Mouse (Mus musculus): ENCODE results near the gene Tm2d1. TPM values are rescaled to one million over a fixed set of nuclear protein-coding genes. Genes with fewer than 3 reads are reported as not detected.

Gene Tm2d1
- polyA plus RNA-seq, 1 experiment = 39.7 TPM

- no peaks in the 10 kb centered on the region for H3K4me1 ChIP-seq (ENCODE audit: control insufficient read depth, insufficient read depth, low read length)
- H3K9me3 ChIP-seq (replicated peaks; ENCODE audit: control insufficient read depth, insufficient read depth, low read length, poor library complexity, severe bottlenecking) = no peaks in the 10 kb centered on the region
- no peak overlapping the region for H3K4me3 ChIP-seq (ENCODE audit: low read depth, low read length)
- no peak overlapping the region for H3K9ac ChIP-seq (ENCODE audit: low read depth, poor library complexity, severe bottlenecking)
- no peaks in the 10 kb centered on the region for H3K27me3 ChIP-seq (ENCODE audit: control insufficient read depth, insufficient read depth, low read length, poor library complexity, severe bottlenecking)
- no peak for TF ChIP-seq POLR2A (IDR thresholded peaks at IDR 0.05; ENCODE audit: insufficient read depth, low read length)
- no peak for TF ChIP-seq EP300 (IDR thresholded peaks at IDR 0.05; ENCODE audit: insufficient read depth, low read depth, low read length)
- no peak for TF ChIP-seq CTCF (IDR thresholded peaks at IDR 0.05; ENCODE audit: low read depth, low read length)
- no peak overlapping the region for H3K27ac ChIP-seq (ENCODE audit: insufficient read depth, low read length)
- no peaks in the 10 kb centered on the region for H3K36me3 ChIP-seq (ENCODE audit: control insufficient read depth, insufficient read depth, low read length, poor library complexity, severe bottlenecking)
Measured at GRCm38 (mm10) chr4:98338636-98339630, 44.2 kb downstream of the Tm2d1 start.

DNA sequence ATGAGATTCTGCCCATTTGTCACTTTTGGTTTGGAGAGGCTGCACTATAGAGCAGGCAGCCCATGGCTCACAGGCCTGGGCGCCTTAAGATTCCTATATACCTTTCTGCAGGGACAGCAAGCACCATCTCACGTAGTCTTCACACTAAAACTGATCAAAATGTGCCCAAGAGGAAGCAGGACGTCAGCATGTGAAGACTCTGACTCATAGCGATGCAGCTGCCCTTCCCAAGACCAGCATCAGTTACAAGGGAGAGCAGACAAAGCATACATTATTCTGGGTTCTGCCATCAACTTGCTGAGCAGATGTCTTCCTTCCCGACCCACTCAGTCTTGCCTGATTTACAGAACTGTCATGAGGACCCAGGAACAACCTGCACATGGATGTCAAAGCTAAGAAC, 45.9 kb downstream of the Tm2d1 start:
- H3K4me1 ChIP-seq (ENCODE audit: control insufficient read depth, insufficient read depth, low read length) = no peaks in the 10 kb centered on the region
- no peak for TF ChIP-seq EP300 (IDR thresholded peaks at IDR 0.05; ENCODE audit: insufficient read depth, low read depth, low read length)
- TF ChIP-seq CTCF (IDR thresholded peaks at IDR 0.05; ENCODE audit: low read depth, low read length) = no peak
- TF ChIP-seq POLR2A (IDR thresholded peaks at IDR 0.05; ENCODE audit: insufficient read depth, low read length) = no peak
- no peaks in the 10 kb centered on the region for H3K27me3 ChIP-seq (ENCODE audit: control insufficient read depth, insufficient read depth, low read length, poor library complexity, severe bottlenecking)
- H3K27ac ChIP-seq (ENCODE audit: insufficient read depth, low read length) = no peak overlapping the region
- H3K9me3 ChIP-seq (replicated peaks; ENCODE audit: control insufficient read depth, insufficient read depth, low read length, poor library complexity, severe bottlenecking) = no peaks in the 10 kb centered on the region
- H3K9ac ChIP-seq (ENCODE audit: low read depth, poor library complexity, severe bottlenecking) = no peak overlapping the region
- H3K36me3 ChIP-seq (ENCODE audit: control insufficient read depth, insufficient read depth, low read length, poor library complexity, severe bottlenecking) = no peaks in the 10 kb centered on the region
- no peak overlapping the region for H3K4me3 ChIP-seq (ENCODE audit: low read depth, low read length)

DNA sequence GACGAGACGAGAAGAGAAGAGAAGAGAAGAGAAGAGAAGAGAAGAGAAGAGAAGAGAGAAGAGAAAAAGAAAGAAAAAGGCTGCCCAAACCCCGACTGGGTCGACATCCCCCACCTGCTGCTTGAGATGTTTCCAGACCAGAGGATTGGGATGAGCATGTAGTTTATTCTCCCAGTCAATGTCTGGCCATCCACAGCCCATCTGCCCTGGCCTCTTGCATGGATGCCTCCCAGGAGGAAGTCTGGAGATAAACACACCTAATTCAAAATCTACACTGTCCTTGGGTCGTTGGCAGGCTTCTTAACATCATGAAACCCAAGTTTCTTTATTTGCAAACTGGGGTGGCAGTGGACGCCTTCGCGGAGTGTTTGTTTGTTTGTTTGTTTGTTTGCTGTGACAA, 47.4 kb downstream of the Tm2d1 start:
- no peaks in the 10 kb centered on the region for H3K9me3 ChIP-seq (replicated peaks; ENCODE audit: control insufficient read depth, insufficient read depth, low read length, poor library complexity, severe bottlenecking)
- TF ChIP-seq CTCF (IDR thresholded peaks at IDR 0.05; ENCODE audit: low read depth, low read length) (no peak), EP300 (IDR thresholded peaks at IDR 0.05; ENCODE audit: insufficient read depth, low read depth, low read length) (no peak), POLR2A (IDR thresholded peaks at IDR 0.05; ENCODE audit: insufficient read depth, low read length) (no peak)

GRCm38 (mm10) chr4:98322223-98322622, 60.9 kb downstream of the Tm2d1 start:
- TF ChIP-seq EP300 (IDR thresholded peaks at IDR 0.05; ENCODE audit: insufficient read depth, low read depth, low read length) (peak; percentile 65; the same call in 1 of the 2 replicates), CTCF (IDR thresholded peaks at IDR 0.05; ENCODE audit: low read depth, low read length) (peak; percentile 93), POLR2A (IDR thresholded peaks at IDR 0.05; ENCODE audit: insufficient read depth, low read length) (no peak)
- Histone ChIP-seq H3K4me3 (ENCODE audit: low read depth, low read length) (peak overlapping the region; percentile 41), H3K4me1 (ENCODE audit: control insufficient read depth, insufficient read depth, low read length) (no peaks in the 10 kb centered on the region), H3K27me3 (ENCODE audit: control insufficient read depth, insufficient read depth, low read length, poor library complexity, severe bottlenecking) (no peaks in the 10 kb centered on the region; the same call in 1 of the 2 replicates), H3K9me3 (replicated peaks; ENCODE audit: control insufficient read depth, insufficient read depth, low read length, poor library complexity, severe bottlenecking) (no peaks in the 10 kb centered on the region), H3K36me3 (ENCODE audit: control insufficient read depth, insufficient read depth, low read length, poor library complexity, severe bottlenecking) (no peaks in the 10 kb centered on the region), H3K9ac (ENCODE audit: low read depth, poor library complexity, severe bottlenecking) (peak overlapping the region; percentile 50), H3K27ac (ENCODE audit: insufficient read depth, low read length) (no peak overlapping the region)

More for the DNA sequence above, 47.4 kb downstream of the Tm2d1 start:
- H3K4me3 ChIP-seq (ENCODE audit: low read depth, low read length) = no peak overlapping the region
- H3K27ac ChIP-seq (ENCODE audit: insufficient read depth, low read length) = no peak overlapping the region
- H3K9ac ChIP-seq (ENCODE audit: low read depth, poor library complexity, severe bottlenecking) = no peak overlapping the region
- H3K4me1 ChIP-seq (ENCODE audit: control insufficient read depth, insufficient read depth, low read length) = no peaks in the 10 kb centered on the region
- H3K27me3 ChIP-seq (ENCODE audit: control insufficient read depth, insufficient read depth, low read length, poor library complexity, severe bottlenecking) = no peaks in the 10 kb centered on the region
- no peaks in the 10 kb centered on the region for H3K36me3 ChIP-seq (ENCODE audit: control insufficient read depth, insufficient read depth, low read length, poor library complexity, severe bottlenecking)

DNA sequence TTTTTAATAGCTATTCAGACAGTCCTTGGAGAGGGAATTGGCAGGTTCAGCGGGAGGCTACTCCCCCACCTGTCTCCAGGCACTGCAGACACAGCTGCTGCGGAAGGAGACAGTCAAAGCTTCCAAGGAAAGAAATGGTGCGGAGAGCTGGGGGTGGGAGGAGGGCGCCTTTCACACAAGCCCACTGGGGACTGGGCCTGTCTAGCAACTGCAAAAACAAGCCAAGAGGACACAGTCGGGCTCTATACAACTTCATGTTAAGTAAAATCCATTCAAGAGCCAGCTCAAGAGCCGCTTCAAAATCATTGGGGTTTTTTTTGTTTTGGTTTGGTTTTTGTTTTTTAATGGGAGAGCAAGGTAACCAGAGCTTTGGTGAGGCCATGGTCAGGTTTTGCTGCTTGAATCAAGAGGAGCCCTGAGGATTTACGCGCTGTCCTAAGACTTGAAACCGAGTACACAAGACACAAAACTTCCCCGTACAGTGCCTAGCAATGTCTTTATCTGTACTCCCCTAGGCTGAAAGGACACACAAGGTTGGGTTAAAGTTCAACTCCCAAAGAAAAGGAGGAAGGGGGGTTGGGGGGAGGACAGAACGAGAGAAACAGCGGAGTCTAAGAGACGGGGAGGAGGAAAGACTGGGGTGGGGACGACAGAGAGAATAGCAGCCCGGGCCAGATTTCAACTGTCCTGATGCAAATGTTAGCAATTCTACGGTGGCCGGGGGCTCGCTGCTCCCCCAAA, 61.6 kb downstream of the Tm2d1 start:
- Histone ChIP-seq H3K27me3 (ENCODE audit: control insufficient read depth, insufficient read depth, low read length, poor library complexity, severe bottlenecking) (no peaks in the 10 kb centered on the region; the same call in 1 of the 2 replicates), H3K4me3 (ENCODE audit: low read depth, low read length) (peak overlapping the region; percentile 41), H3K9me3 (replicated peaks; ENCODE audit: control insufficient read depth, insufficient read depth, low read length, poor library complexity, severe bottlenecking) (no peaks in the 10 kb centered on the region), H3K36me3 (ENCODE audit: control insufficient read depth, insufficient read depth, low read length, poor library complexity, severe bottlenecking) (no peaks in the 10 kb centered on the region), H3K9ac (ENCODE audit: low read depth, poor library complexity, severe bottlenecking) (peak overlapping the region; percentile 50), H3K27ac (ENCODE audit: insufficient read depth, low read length) (no peak overlapping the region), H3K4me1 (ENCODE audit: control insufficient read depth, insufficient read depth, low read length) (no peaks in the 10 kb centered on the region)
- no peak for TF ChIP-seq POLR2A (IDR thresholded peaks at IDR 0.05; ENCODE audit: insufficient read depth, low read length)
- TF ChIP-seq EP300 (IDR thresholded peaks at IDR 0.05; ENCODE audit: insufficient read depth, low read depth, low read length) = no peak
- TF ChIP-seq CTCF (IDR thresholded peaks at IDR 0.05; ENCODE audit: low read depth, low read length) = no peak

All from ES-Bruce4 (cell line).